12 mouse cellular contexts compared by ENCODE assay signal in genomic region chr4:116483476-116483875, GRCm38 (mm10). TPM values are rescaled to one million over a fixed set of nuclear protein-coding genes. Genes with fewer than 3 reads are reported as not detected.
DNase-seq lines count a peak whose midpoint lies in the region; ATAC-seq lines count a peak whose summit lies in the region.
"Had no signal": no experiment of that assay in that cellular context is flagged by ENCODE, and none has a peak within 500 bp of the region (broad histone marks: within the 10 kb centered on the region; RNA-seq: fewer than 3 reads in every experiment).

No protein-coding gene starts in this region.

- 14% methylated on average over 2 of the region's 2 CpGs for WGBS in heart, embryonic 11.5 days (ENCODE audit: insufficient replicate concordance)
- WGBS in midbrain, embryonic 10.5 days: 72% methylated on average over 2 of the region's 2 CpGs
- 33% methylated on average over 2 of the region's 2 CpGs for WGBS in midbrain, embryonic 16.5 days
- WGBS in intestine, embryonic 14.5 days: 10% methylated on average over 2 of the region's 2 CpGs
- WGBS in neural tube, embryonic 14.5 days: 5% methylated on average over 2 of the region's 2 CpGs
- WGBS in forebrain, embryonic 10.5 days: 65% methylated on average over 2 of the region's 2 CpGs

- no peaks in the 10 kb centered on the region for H3K9me3 ChIP-seq in heart, embryonic 11.5 days (replicated peaks; ENCODE audit: control insufficient read depth, low read length)
- H3K9me3 ChIP-seq in midbrain, embryonic 10.5 days (replicated peaks): no peaks in the 10 kb centered on the region
- no peaks in the 10 kb centered on the region for H3K9me3 ChIP-seq in midbrain, embryonic 16.5 days (replicated peaks; ENCODE audit: control insufficient read depth, low read length, poor library complexity, severe bottlenecking)
- H3K9me3 ChIP-seq in intestine, embryonic 14.5 days (ENCODE audit: control insufficient read depth, low read length): no peaks in the 10 kb centered on the region
- H3K9me3 ChIP-seq in neural tube, embryonic 14.5 days (ENCODE audit: control insufficient read depth, low read length): no peaks in the 10 kb centered on the region
- H3K9me3 ChIP-seq in forebrain, embryonic 10.5 days: no peaks in the 10 kb centered on the region
- H3K9me3 ChIP-seq: megakaryocyte, embryonic 14.5 days had no signal

- no peaks in the 10 kb centered on the region for H3K36me3 ChIP-seq in heart, embryonic 11.5 days (ENCODE audit: control insufficient read depth, insufficient read depth, low read length)
- no peaks in the 10 kb centered on the region for H3K36me3 ChIP-seq in midbrain, embryonic 10.5 days
- no peaks in the 10 kb centered on the region for H3K36me3 ChIP-seq in midbrain, embryonic 16.5 days (ENCODE audit: control insufficient read depth, insufficient read depth, low read length)
- H3K36me3 ChIP-seq in intestine, embryonic 14.5 days (ENCODE audit: control insufficient read depth, insufficient read depth, low read length): no peaks in the 10 kb centered on the region
- H3K36me3 ChIP-seq in neural tube, embryonic 14.5 days (ENCODE audit: control insufficient read depth, insufficient read depth, low read length): no peaks in the 10 kb centered on the region
- no peaks in the 10 kb centered on the region for H3K36me3 ChIP-seq in forebrain, embryonic 10.5 days (replicated peaks)

- no peak overlapping the region for H3K9ac ChIP-seq in heart, embryonic 11.5 days (ENCODE audit: low read depth, low read length)
- no peak overlapping the region for H3K9ac ChIP-seq in midbrain, embryonic 16.5 days (ENCODE audit: low read depth, low read length)
- no peak overlapping the region for H3K9ac ChIP-seq in intestine, embryonic 14.5 days (ENCODE audit: low read length)
- no peak overlapping the region for H3K9ac ChIP-seq in neural tube, embryonic 14.5 days (replicated peaks; ENCODE audit: low read depth, low read length)

- no peak overlapping the region for H3K4me3 ChIP-seq in heart, embryonic 11.5 days (ENCODE audit: low read depth, low read length)
- H3K4me3 ChIP-seq in midbrain, embryonic 10.5 days: no peak overlapping the region
- no peak overlapping the region for H3K4me3 ChIP-seq in midbrain, embryonic 16.5 days (ENCODE audit: low read depth, low read length)
- H3K4me3 ChIP-seq in intestine, embryonic 14.5 days (ENCODE audit: low read depth, low read length): no peak overlapping the region
- no peak overlapping the region for H3K4me3 ChIP-seq in neural tube, embryonic 14.5 days (ENCODE audit: low read depth, low read length)
- no peak overlapping the region for H3K4me3 ChIP-seq in forebrain, embryonic 10.5 days
- H3K4me3 ChIP-seq: left cerebral cortex, adult 2 months; megakaryocyte, embryonic 14.5 days had no signal

- DNase-seq in heart, adult 11 months: no peak
- DNase-seq in midbrain, embryonic 10.5 days (ENCODE audit: low spot score): peak; percentile 13
- peak; percentile 61 for DNase-seq in intestine, embryonic 14.5 days (ENCODE audit: low spot score)
- no peak for DNase-seq in urinary bladder, adult 18-20 months (ENCODE audit: low spot score in 2 of 2)
- DNase-seq in forebrain, embryonic 10.5 days (ENCODE audit: extremely low spot score, low spot score): no peak
- DNase-seq: cerebellum, adult 18-20 months had no signal

- H3K4me2 ChIP-seq in heart, embryonic 11.5 days: peak overlapping the region; percentile 16; the same call in 1 of the 2 replicates
- no peak overlapping the region for H3K4me2 ChIP-seq in midbrain, embryonic 16.5 days (ENCODE audit: low read length)
- H3K4me2 ChIP-seq in intestine, embryonic 14.5 days (ENCODE audit: low read length): no peak overlapping the region
- no peak overlapping the region for H3K4me2 ChIP-seq in neural tube, embryonic 14.5 days (ENCODE audit: low read depth, low read length)

- H3K27ac ChIP-seq in heart, embryonic 11.5 days (ENCODE audit: low read depth, low read length): no peak overlapping the region
- no peak overlapping the region for H3K27ac ChIP-seq in midbrain, embryonic 10.5 days (replicated peaks)
- no peak overlapping the region for H3K27ac ChIP-seq in midbrain, embryonic 16.5 days (ENCODE audit: low read length)
- peak overlapping the region; percentile 2; the same call in 1 of the 2 replicates for H3K27ac ChIP-seq in intestine, embryonic 14.5 days (ENCODE audit: low read depth)
- no peak overlapping the region for H3K27ac ChIP-seq in neural tube, embryonic 14.5 days (ENCODE audit: low read depth, low read length)
- H3K27ac ChIP-seq in forebrain, embryonic 10.5 days: no peak overlapping the region
- H3K27ac ChIP-seq: left cerebral cortex, adult 2 months had no signal

- no peak for ATAC-seq in heart, embryonic 11.5 days (replicated peaks; ENCODE audit: insufficient number of reproducible peaks, low FRiP score, low TSS enrichment)
- ATAC-seq in midbrain, embryonic 16.5 days: no peak
- 0 out of 2 replicates have a peak, but pooled peaks have one; percentile 58 for ATAC-seq in intestine, embryonic 14.5 days (replicated peaks; ENCODE audit: low FRiP score, low TSS enrichment, low read depth)
- ATAC-seq in neural tube, embryonic 14.5 days (ENCODE audit: low read depth): peak; percentile 70; the same call in 1 of the 2 replicates
- ATAC-seq: hindbrain, embryonic 16.5 days had no signal

- no peaks in the 10 kb centered on the region; the same call in 1 of the 2 replicates for H3K27me3 ChIP-seq in heart, embryonic 11.5 days (ENCODE audit: control insufficient read depth, insufficient read depth, low read length)
- no peaks in the 10 kb centered on the region for H3K27me3 ChIP-seq in midbrain, embryonic 10.5 days (ENCODE audit: low read depth, poor library complexity, severe bottlenecking)
- no peaks in the 10 kb centered on the region for H3K27me3 ChIP-seq in midbrain, embryonic 16.5 days (ENCODE audit: control insufficient read depth, insufficient read depth, low read depth, low read length)
- H3K27me3 ChIP-seq in intestine, embryonic 14.5 days (replicated peaks; ENCODE audit: control insufficient read depth, insufficient read depth, low read length): no peaks in the 10 kb centered on the region
- H3K27me3 ChIP-seq in neural tube, embryonic 14.5 days (ENCODE audit: control insufficient read depth, insufficient read depth, low read length): no peaks in the 10 kb centered on the region
- no peaks in the 10 kb centered on the region for H3K27me3 ChIP-seq in forebrain, embryonic 10.5 days (ENCODE audit: poor library complexity, severe bottlenecking)

- H3K4me1 ChIP-seq in heart, embryonic 11.5 days (ENCODE audit: control insufficient read depth, insufficient read depth, low read length): peaks cover 4% of the 10 kb centered on the region; the same call in 1 of the 2 replicates
- no peaks in the 10 kb centered on the region for H3K4me1 ChIP-seq in midbrain, embryonic 10.5 days
- no peaks in the 10 kb centered on the region; the same call in 1 of the 2 replicates for H3K4me1 ChIP-seq in midbrain, embryonic 16.5 days (ENCODE audit: control insufficient read depth, insufficient read depth, low read length)
- peaks cover 5% of the 10 kb centered on the region; the same call in 1 of the 2 replicates for H3K4me1 ChIP-seq in intestine, embryonic 14.5 days (replicated peaks; ENCODE audit: control insufficient read depth, insufficient read depth, low read length)
- H3K4me1 ChIP-seq in neural tube, embryonic 14.5 days (ENCODE audit: control insufficient read depth, insufficient read depth, low read length): peaks cover 4% of the 10 kb centered on the region; the same call in 1 of the 2 replicates
- H3K4me1 ChIP-seq in forebrain, embryonic 10.5 days: no peaks in the 10 kb centered on the region

RNA-seq across cellular contexts. Expression of gene Mast2, which starts 19.5 kb away (rescaled TPM):
- 23.4 and 28.2 TPM in 2 replicates for polyA plus RNA-seq in heart, embryonic 11.5 days (2014; fragmentation: Nextera tagmentation; extraction: Ambion mirVana)
- polyA plus RNA-seq in midbrain, embryonic 10.5 days (2016; fragmentation: Nextera tagmentation; extraction: Ambion mirVana): 13.6 and 16.6 TPM in 2 replicates
- polyA plus RNA-seq in midbrain, embryonic 16.5 days (2015; fragmentation: Nextera tagmentation; extraction: Ambion mirVana): 47.2 and 52.4 TPM in 2 replicates
- polyA plus RNA-seq in intestine, embryonic 14.5 days (2014; fragmentation: Nextera tagmentation; extraction: Ambion mirVana): 20.3 and 22.8 TPM in 2 replicates
- polyA plus RNA-seq in neural tube, embryonic 14.5 days (2014; fragmentation: Nextera tagmentation; extraction: Ambion mirVana): 53.0 and 72.5 TPM in 2 replicates
- polyA plus RNA-seq in forebrain, embryonic 10.5 days (2016; fragmentation: Nextera tagmentation; extraction: Ambion mirVana): 15.4 and 15.9 TPM in 2 replicates

RNA-seq across cellular contexts. Expression of gene Ipp, which starts 23.9 kb away (rescaled TPM):
- polyA plus RNA-seq in heart, embryonic 11.5 days (2014; fragmentation: Nextera tagmentation; extraction: Ambion mirVana): 4.6 and 7.8 TPM in 2 replicates
- 16.3 and 18.0 TPM in 2 replicates for polyA plus RNA-seq in midbrain, embryonic 10.5 days (2016; fragmentation: Nextera tagmentation; extraction: Ambion mirVana)
- polyA plus RNA-seq in midbrain, embryonic 16.5 days (2015; fragmentation: Nextera tagmentation; extraction: Ambion mirVana): 13.6 and 14.7 TPM in 2 replicates
- 4.1 and 4.8 TPM in 2 replicates for polyA plus RNA-seq in intestine, embryonic 14.5 days (2014; fragmentation: Nextera tagmentation; extraction: Ambion mirVana)
- 4.0 and 5.3 TPM in 2 replicates for polyA plus RNA-seq in neural tube, embryonic 14.5 days (2014; fragmentation: Nextera tagmentation; extraction: Ambion mirVana)
- 19.7 and 22.9 TPM in 2 replicates for polyA plus RNA-seq in forebrain, embryonic 10.5 days (2016; fragmentation: Nextera tagmentation; extraction: Ambion mirVana)

Comparison
In these comparisons a context has a peak if more than half of its experiments do, and no peak if none do; other contexts are left out.
1. ATAC-seq: peak in intestine, embryonic 14.5 days (single experiment) and neural tube, embryonic 14.5 days (single experiment); none in heart, embryonic 11.5 days (single experiment) and midbrain, embryonic 16.5 days (single experiment).
2. DNase-seq: peak in midbrain, embryonic 10.5 days (single experiment) and intestine, embryonic 14.5 days (single experiment); none in heart, adult 11 months (single experiment), urinary bladder, adult 18-20 months (0 of 2) and forebrain, embryonic 10.5 days (single experiment).